Mouse (Mus musculus): ENCODE measurements around the gene Sycp3.

GRCm38 (mm10) chr10:88488629-88489028 lies 29.3 kb downstream of the Sycp3 start:
- TF ChIP-seq CTCF (IDR thresholded peaks at IDR 0.05; ENCODE audit: low read depth, low read length) (no peak), EP300 (IDR thresholded peaks at IDR 0.05; ENCODE audit: insufficient read depth, low read depth, low read length) (no peak), POLR2A (IDR thresholded peaks at IDR 0.05; ENCODE audit: insufficient read depth, low read length) (no peak)
